Mouse (Mus musculus) heart, embryonic 16.5 days (tissue): ENCODE results near the gene Dusp3. TPM values are rescaled to one million over a fixed set of nuclear protein-coding genes. Genes with fewer than 3 reads are reported as not detected.

Source experiments
- ATAC-seq: fragments of 200-750 bp; cut with Nextera tagmentation; replicated peaks from 2 replicates; pipeline ENCODE4 v1.8.0; 2017; ENCODE audit warnings: moderate number of reproducible peaks; ENCODE audit not compliant: insufficient read depth, low FRiP score; ENCODE audit errors: extremely low read depth
- H3K27ac ChIP-seq: fragments of 300-500 bp; sonication (generic); 2 replicates; pipeline ENCODE4 v1.5.1; 2014; ENCODE audit warnings: mild to moderate bottlenecking, low read length, control low read depth, moderate library complexity
- H3K27me3 ChIP-seq: fragments of 300-500 bp; sonication (generic); 2 replicates; pipeline ENCODE4 v1.6.1; 2014; ENCODE audit warnings: low read length, mixed read lengths; ENCODE audit not compliant: control insufficient read depth, insufficient read depth
- H3K36me3 ChIP-seq: fragments of 300-500 bp; sonication (generic); 2 replicates; pipeline ENCODE4 v1.6.1; 2014; ENCODE audit not compliant: control insufficient read depth, insufficient read depth
- H3K4me1 ChIP-seq: fragments of 300-500 bp; sonication (generic); 2 replicates; pipeline ENCODE4 v1.6.1; 2014; ENCODE audit warnings: low read length, mixed read lengths; ENCODE audit not compliant: control insufficient read depth, insufficient read depth
- H3K4me2 ChIP-seq: fragments of 300-500 bp; sonication (generic); 2 replicates; pipeline ENCODE4 v1.6.1; 2014; ENCODE audit warnings: low read depth, mild to moderate bottlenecking, control low read depth, low read length
- H3K4me3 ChIP-seq: fragments of 300-500 bp; sonication (generic); 2 replicates; pipeline ENCODE4 v1.5.1; 2014; ENCODE audit warnings: mild to moderate bottlenecking, control low read depth, low read length
- H3K9ac ChIP-seq: fragments of 300-500 bp; sonication (generic); 2 replicates; pipeline ENCODE4 v1.6.1; 2014; ENCODE audit warnings: low read length, control low read depth
- H3K9me3 ChIP-seq: fragments of 300-500 bp; sonication (generic); replicated peaks from 2 replicates; pipeline ENCODE4 v1.6.1; 2016; ENCODE audit warnings: low read length; ENCODE audit not compliant: control insufficient read depth
- WGBS: fragments of 180-500 bp; shearing (Covaris S2); extraction: QIAGEN DNeasy Blood & Tissue Kit; methylation state at CpG from one replicate; pipeline ENCODE4 v1.1.7; 2014; 5-methylcytosine and 5-hydroxymethylcytosine counted together
- polyA plus RNA-seq: library from polyadenylated mRNA; unstranded; fragments of >200 nt; fragmentation: Nextera tagmentation; extraction: Ambion mirVana; gene quantifications from 2 replicates; pipeline ENCODE4 v1.2.1, GENCODE M21; 2015

The Dusp3 gene
- polyA plus RNA-seq, 1 experiment from 2014 or later: 57.3 TPM

- no peak within 1 kb of the TSS for H3K27ac ChIP-seq
- peaks cover 25% of the 10 kb centered on the region for H3K4me1 ChIP-seq
- peak within 1 kb of the TSS; percentile 3; the same call in 1 of the 2 replicates for H3K4me3 ChIP-seq
- H3K27me3 ChIP-seq: peaks cover 39% of the 10 kb centered on the region
- no peaks in the 10 kb centered on the region for H3K36me3 ChIP-seq
- 0 out of 2 replicates have a peak, but pooled peaks have one; percentile 12 for ATAC-seq
- WGBS: 26% methylated on average over 9 of the region's 10 CpGs
- no peak within 1 kb of the TSS for H3K9ac ChIP-seq
- no peaks in the 10 kb centered on the region for H3K9me3 ChIP-seq
- no peak within 1 kb of the TSS for H3K4me2 ChIP-seq
Observed at GRCm38 (mm10) chr11:101966965-101967614, 19.7 kb downstream of the Dusp3 start, which contains the start of gene Sost. Gene Sost (minus strand): TSS chr11:101967015.

GRCm38 (mm10) chr11:101965553-101965952 is 21.3 kb downstream of the Dusp3 start:
- 7% methylated on average over 2 of the region's 2 CpGs for WGBS
- H3K27me3 ChIP-seq: peaks cover 53% of the 10 kb centered on the region
- H3K4me3 ChIP-seq: peak overlapping the region; percentile 0; the same call in 1 of the 2 replicates
- no peaks in the 10 kb centered on the region for H3K36me3 ChIP-seq
- no peak for ATAC-seq
- no peak overlapping the region for H3K4me2 ChIP-seq
- H3K4me1 ChIP-seq: peaks cover 21% of the 10 kb centered on the region
- H3K9ac ChIP-seq: no peak overlapping the region
- no peaks in the 10 kb centered on the region for H3K9me3 ChIP-seq
- no peak overlapping the region for H3K27ac ChIP-seq

- no peak for ATAC-seq
- peak overlapping the region; percentile 93 for H3K4me2 ChIP-seq
- no peak overlapping the region for H3K27ac ChIP-seq
- 27% methylated on average over 8 of the region's 8 CpGs for WGBS
- peaks cover 53% of the 10 kb centered on the region for H3K27me3 ChIP-seq
- 0 out of 2 replicates have a peak overlapping the region, but pooled peaks have one; percentile 12 for H3K9ac ChIP-seq
- no peaks in the 10 kb centered on the region for H3K36me3 ChIP-seq
- H3K4me3 ChIP-seq: peak overlapping the region; percentile 66
- H3K4me1 ChIP-seq: peaks cover 21% of the 10 kb centered on the region
- no peaks in the 10 kb centered on the region for H3K9me3 ChIP-seq
Observed at GRCm38 (mm10) chr11:101964647-101965046, 22.2 kb downstream of the Dusp3 start.

GRCm38 (mm10) chr11:101963473-101964291 is 23.1 kb downstream of the Dusp3 start:
- Histone ChIP-seq H3K27me3 (peaks cover 53% of the 10 kb centered on the region), H3K4me2 (peak overlapping the region; percentile 93), H3K4me1 (peaks cover 21% of the 10 kb centered on the region), H3K36me3 (no peaks in the 10 kb centered on the region), H3K27ac (peak overlapping the region; percentile 4), H3K9ac (peak overlapping the region; percentile 70), H3K4me3 (peak overlapping the region; percentile 66), H3K9me3 (no peaks in the 10 kb centered on the region)
- WGBS: under 1% methylated on average over 78 of the region's 78 CpGs
- peak; percentile 25; the same call in 1 of the 2 replicates for ATAC-seq

GRCm38 (mm10) chr11:101963043-101963442 is 23.8 kb downstream of the Dusp3 start:
- Histone ChIP-seq H3K4me1 (peaks cover 17% of the 10 kb centered on the region), H3K9me3 (no peaks in the 10 kb centered on the region), H3K27me3 (peaks cover 55% of the 10 kb centered on the region), H3K9ac (peak overlapping the region; percentile 70), H3K27ac (peak overlapping the region; percentile 1; the same call in 1 of the 2 replicates), H3K36me3 (no peaks in the 10 kb centered on the region), H3K4me2 (peak overlapping the region; percentile 93), H3K4me3 (peak overlapping the region; percentile 66)
- ATAC-seq: no peak
- 9% methylated on average over 11 of the region's 11 CpGs for WGBS

- peaks cover 14% of the 10 kb centered on the region for H3K4me1 ChIP-seq
- H3K9me3 ChIP-seq: no peaks in the 10 kb centered on the region
- H3K9ac ChIP-seq: no peak overlapping the region
- no peak overlapping the region for H3K27ac ChIP-seq
- WGBS: 72% methylated on average over 5 of the region's 5 CpGs
- peaks cover 17% of the 10 kb centered on the region for H3K27me3 ChIP-seq
- no peaks in the 10 kb centered on the region for H3K36me3 ChIP-seq
- H3K4me3 ChIP-seq: no peak overlapping the region
- no peak for ATAC-seq
- H3K4me2 ChIP-seq: no peak overlapping the region
Observed at GRCm38 (mm10) chr11:101957476-101957875, 29.3 kb downstream of the Dusp3 start.

GRCm38 (mm10) chr11:101953441-101953840 is 33.4 kb downstream of the Dusp3 start:
- Histone ChIP-seq H3K4me2 (peak overlapping the region; percentile 49; the same call in 1 of the 2 replicates), H3K27me3 (0 out of 2 replicates have a peak, but pooled peaks cover 3% of the 10 kb centered on the region), H3K4me3 (no peak overlapping the region), H3K27ac (peak overlapping the region; percentile 80), H3K9ac (no peak overlapping the region), H3K4me1 (peaks cover 18% of the 10 kb centered on the region), H3K9me3 (no peaks in the 10 kb centered on the region), H3K36me3 (no peaks in the 10 kb centered on the region)
- no peak for ATAC-seq
- 29% methylated on average over 4 of the region's 4 CpGs for WGBS

- Histone ChIP-seq H3K36me3 (no peaks in the 10 kb centered on the region), H3K4me1 (peaks cover 18% of the 10 kb centered on the region), H3K4me2 (peak overlapping the region; percentile 49), H3K9ac (no peak overlapping the region), H3K27me3 (no peaks in the 10 kb centered on the region), H3K27ac (peak overlapping the region; percentile 80), H3K4me3 (peak overlapping the region; percentile 20; the same call in 1 of the 2 replicates), H3K9me3 (no peaks in the 10 kb centered on the region)
- peak; percentile 91 for ATAC-seq
- WGBS: 17% methylated on average over 24 of the region's 24 CpGs
Observed at GRCm38 (mm10) chr11:101952541-101953341, 34.1 kb downstream of the Dusp3 start.
